9 mouse cellular contexts compared by ENCODE assay signal in genomic region chr17:84365006-84365716, GRCm38 (mm10).
A peak's percentile ranks its signal among the peaks of the same experiment; 100 is the strongest.
DNase-seq lines count a peak whose midpoint lies in the region; ATAC-seq and TF ChIP-seq lines count a peak whose summit lies in the region.
"Had no signal": no experiment of that assay in that cellular context is flagged by ENCODE, and none has a peak within 500 bp of the region (broad histone marks: within the 10 kb centered on the region; RNA-seq: fewer than 3 reads in every experiment).

No protein-coding gene starts in this region.

- no peak for TF ChIP-seq POLR2A in small intestine, adult 2 months (IDR thresholded peaks at IDR 0.05; ENCODE audit: low read depth, low read length)

- peaks cover 51% of the 10 kb centered on the region for H3K4me1 ChIP-seq in lung, embryonic 16.5 days (replicated peaks; ENCODE audit: control insufficient read depth, insufficient read depth, low read length)
- H3K4me1 ChIP-seq in hindbrain, embryonic 13.5 days (replicated peaks), result peaks cover 50% of the 10 kb centered on the region
- peaks cover 24% of the 10 kb centered on the region for H3K4me1 ChIP-seq in small intestine, adult 2 months (ENCODE audit: control insufficient read depth, insufficient read depth, insufficient read length, low read length)

- H3K36me3 ChIP-seq in lung, embryonic 16.5 days (ENCODE audit: control insufficient read depth, insufficient read depth, low read length), result no peaks in the 10 kb centered on the region
- no peaks in the 10 kb centered on the region; the same call in 1 of the 2 replicates for H3K36me3 ChIP-seq in hindbrain, embryonic 13.5 days
- 0 out of 2 replicates have a peak, but pooled peaks cover 2% of the 10 kb centered on the region for H3K36me3 ChIP-seq in small intestine, adult 2 months (ENCODE audit: control insufficient read depth, insufficient read depth, low read length)

- no peak for TF ChIP-seq CTCF in small intestine, adult 2 months (IDR thresholded peaks at IDR 0.05; ENCODE audit: extremely low read depth, insufficient read length, insufficient replicate concordance, low read depth, low read length)

- ATAC-seq in lung, embryonic 16.5 days (ENCODE audit: low read depth), result no peak
- no peak for ATAC-seq in hindbrain, embryonic 13.5 days (ENCODE audit: low FRiP score)

- H3K9ac ChIP-seq in lung, embryonic 16.5 days (ENCODE audit: low read length), result no peak overlapping the region
- no peak overlapping the region for H3K9ac ChIP-seq in hindbrain, embryonic 13.5 days

- H3K4me2 ChIP-seq in lung, embryonic 16.5 days (ENCODE audit: low read depth, low read length), result no peak overlapping the region
- no peak overlapping the region for H3K4me2 ChIP-seq in hindbrain, embryonic 13.5 days

- no peak overlapping the region for H3K4me3 ChIP-seq in lung, embryonic 16.5 days (ENCODE audit: low read length)
- no peak overlapping the region for H3K4me3 ChIP-seq in hindbrain, embryonic 13.5 days
- H3K4me3 ChIP-seq in small intestine, adult 2 months (ENCODE audit: low read depth, low read length), result no peak overlapping the region
- H3K4me3 ChIP-seq: myocyte had no signal

- no peaks in the 10 kb centered on the region for H3K9me3 ChIP-seq in lung, embryonic 16.5 days (ENCODE audit: control insufficient read depth, low read length)
- no peaks in the 10 kb centered on the region for H3K9me3 ChIP-seq in hindbrain, embryonic 13.5 days

- H3K27ac ChIP-seq in lung, embryonic 16.5 days (ENCODE audit: low read length), result peak overlapping the region; percentile 82
- H3K27ac ChIP-seq in hindbrain, embryonic 13.5 days, result peak overlapping the region; percentile 66
- H3K27ac ChIP-seq in small intestine, adult 2 months (ENCODE audit: insufficient read depth, low read depth, low read length), result peak overlapping the region; percentile 80

- 48% methylated on average over 9 of the region's 9 CpGs for WGBS in lung, embryonic 16.5 days
- 67% methylated on average over 9 of the region's 9 CpGs for WGBS in hindbrain, embryonic 13.5 days
- 38% methylated on average over 9 of the region's 9 CpGs for WGBS in small intestine, adult 2 months

- no peaks in the 10 kb centered on the region for H3K27me3 ChIP-seq in lung, embryonic 16.5 days (ENCODE audit: control insufficient read depth, insufficient read depth, low read depth, low read length)
- no peaks in the 10 kb centered on the region for H3K27me3 ChIP-seq in hindbrain, embryonic 13.5 days
- H3K27me3 ChIP-seq in small intestine, adult 2 months (ENCODE audit: control insufficient read depth, insufficient read depth, low read length), result no peaks in the 10 kb centered on the region

- DNase-seq in adrenal gland, postnatal 14 days, result peak; percentile 63
- DNase-seq in adrenal gland, postnatal 4 days (ENCODE audit: low spot score in 2 of 2), result no peak
- DNase-seq in lung, postnatal 4 days, result no peak
- DNase-seq in thymus, postnatal 14 days, result no peak
- DNase-seq in layer of hippocampus, adult 8-10 months (ENCODE audit: low spot score in 2 of 2), result no peak
